Mouse (Mus musculus): Measurements from ENCODE around the gene Olfr48. TPM values are rescaled to one million over a fixed set of nuclear protein-coding genes. Genes with fewer than 3 reads are reported as not detected.

Olfr48 gene
- polyA plus RNA-seq (2015; fragmentation: Nextera tagmentation; extraction: Ambion mirVana), result not detected in 2 replicates

DNA sequence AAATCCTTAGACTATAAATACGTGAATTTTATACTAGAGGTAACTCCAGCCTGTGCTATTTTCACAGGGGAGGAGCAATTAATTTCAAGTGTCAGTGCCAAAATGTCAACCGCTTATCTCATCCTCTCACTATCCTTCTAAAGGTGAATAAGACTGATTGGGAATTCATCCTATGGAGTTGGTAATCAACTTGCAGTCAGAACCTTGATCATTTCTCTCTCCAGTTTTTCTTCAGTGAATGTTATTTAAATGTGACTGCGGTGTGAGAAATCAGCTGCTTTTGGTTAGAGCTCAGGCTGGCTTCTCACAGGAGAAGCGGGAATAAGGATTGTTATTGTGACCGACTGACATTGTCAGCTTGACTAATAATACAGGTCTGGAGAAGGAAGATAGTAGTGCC, at the start of gene Olfr48:
Olfr48 (minus strand) TSS at position 101 of the 400 bp plus-strand sequence.

DNA sequence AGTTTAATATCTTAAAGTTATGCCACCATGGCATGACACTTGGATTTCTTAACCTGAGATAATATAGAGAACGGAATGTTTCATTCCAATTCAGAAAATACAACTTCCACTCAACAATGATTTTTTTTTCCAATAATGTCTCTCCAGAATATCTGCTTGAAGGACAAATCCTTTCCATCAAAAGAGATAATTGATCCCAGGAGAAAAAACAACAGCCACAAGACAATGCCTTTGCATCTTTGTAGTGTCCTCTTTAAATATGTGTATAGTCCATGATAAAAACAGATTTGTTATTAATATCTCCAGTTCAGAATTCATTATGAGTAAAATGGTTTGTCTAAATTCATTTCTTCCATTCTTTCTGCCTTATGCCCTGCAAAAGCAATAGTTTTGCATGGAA, 30.1 kb upstream of the Olfr48 start, which contains the start of gene Olfr1257:
Olfr1257 (plus strand) TSS at position 301 of the 400 bp plus-strand sequence.

DNA sequence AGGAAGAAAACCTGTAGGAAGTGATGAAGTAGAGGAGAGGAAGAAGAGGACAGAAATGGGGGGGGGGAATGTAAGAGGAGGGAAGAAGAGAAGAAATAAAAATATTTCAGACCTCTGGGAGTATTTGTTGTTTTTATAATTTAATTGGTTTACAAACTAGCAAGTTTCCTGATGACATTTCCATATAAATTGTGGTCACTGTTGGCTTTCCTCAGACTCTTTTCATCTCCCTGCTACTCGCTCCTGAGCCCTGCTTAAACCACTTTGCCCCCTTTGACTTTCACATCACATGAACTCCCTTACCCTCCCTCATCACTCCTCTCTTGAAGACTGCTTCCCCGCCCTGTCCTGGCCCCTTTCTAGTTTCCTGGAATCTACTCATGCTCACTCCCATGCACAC, 6.5 kb downstream of the Olfr48 start, which contains the start of gene Olfr1256:
Olfr1256 (minus strand) TSS at position 101 of the 400 bp plus-strand sequence.

DNA sequence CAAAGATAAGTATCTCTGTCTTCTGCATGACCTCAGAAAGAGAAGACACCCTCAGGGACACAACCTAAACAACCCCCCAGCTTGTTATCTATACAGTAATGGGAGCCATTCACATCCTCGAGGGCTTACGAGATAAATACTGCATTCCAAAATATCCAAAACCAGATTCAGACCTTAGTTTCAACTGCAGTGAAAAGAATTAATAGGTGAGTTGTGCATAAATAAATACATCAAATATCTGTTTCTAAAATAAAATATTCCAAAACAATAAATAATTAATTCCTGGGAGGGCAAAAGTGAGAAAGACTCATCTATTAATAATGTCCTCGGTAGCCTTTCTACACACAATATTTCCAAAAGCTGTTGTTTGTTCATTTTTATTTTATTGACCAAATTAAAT, 36.3 kb downstream of the Olfr48 start, which contains the start of gene Olfr1255:
Olfr1255 (plus strand) TSS at position 301 of the 400 bp plus-strand sequence.

DNA sequence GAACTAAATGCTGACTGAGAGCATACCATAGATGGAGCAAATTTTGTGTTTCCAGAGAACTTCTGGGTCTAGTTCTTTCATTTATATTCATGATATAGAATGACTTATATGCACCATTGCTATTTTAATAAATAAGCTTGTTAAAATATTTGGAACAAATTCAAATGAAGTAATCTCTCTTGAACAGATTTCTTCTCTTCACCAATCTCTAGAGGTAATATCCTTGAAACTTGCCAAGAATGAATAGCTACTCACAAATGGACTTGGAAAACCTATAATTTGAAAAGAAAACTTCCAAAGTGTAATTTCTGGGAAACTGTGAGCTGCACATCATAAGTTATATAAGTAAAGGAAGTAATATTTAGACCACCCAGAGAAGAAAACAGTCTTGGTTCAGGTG, 54.5 kb downstream of the Olfr48 start, which contains the start of gene Olfr1254:
Olfr1254 (minus strand) TSS at position 101 of the 400 bp plus-strand sequence.

Other genes with a start within 250 kb of the Olfr48 start
- gene Olfr1247, start 234.1 kb downstream of the Olfr48 start, polyA plus RNA-seq (2015; fragmentation: Nextera tagmentation; extraction: Ambion mirVana), result not detected in 2 replicates
- gene Olfr1248, start 230.0 kb downstream of the Olfr48 start, polyA plus RNA-seq (2015; fragmentation: Nextera tagmentation; extraction: Ambion mirVana), result not detected in 2 replicates
- not detected in 2 replicates for gene Olfr1249, start 213.2 kb downstream of the Olfr48 start, polyA plus RNA-seq (2015; fragmentation: Nextera tagmentation; extraction: Ambion mirVana)
- not detected in 2 replicates for gene Olfr1250, start 186.7 kb downstream of the Olfr48 start, polyA plus RNA-seq (2015; fragmentation: Nextera tagmentation; extraction: Ambion mirVana)
- not detected in 2 replicates for gene Olfr1251, start 176.3 kb downstream of the Olfr48 start, polyA plus RNA-seq (2015; fragmentation: Nextera tagmentation; extraction: Ambion mirVana)
- not detected in 2 replicates for gene Olfr1252, start 123.2 kb downstream of the Olfr48 start, polyA plus RNA-seq (2015; fragmentation: Nextera tagmentation; extraction: Ambion mirVana)
- gene Olfr1253, start 91.1 kb downstream of the Olfr48 start, polyA plus RNA-seq (2015; fragmentation: Nextera tagmentation; extraction: Ambion mirVana), result not detected in 2 replicates
- gene Olfr1254, start 54.6 kb downstream of the Olfr48 start, polyA plus RNA-seq (2015; fragmentation: Nextera tagmentation; extraction: Ambion mirVana), result not detected in 2 replicates
- not detected in 2 replicates for gene Olfr1255, start 36.2 kb downstream of the Olfr48 start, polyA plus RNA-seq (2015; fragmentation: Nextera tagmentation; extraction: Ambion mirVana)
- not detected in 2 replicates for gene Olfr1256, start 6.7 kb downstream of the Olfr48 start, polyA plus RNA-seq (2015; fragmentation: Nextera tagmentation; extraction: Ambion mirVana)
- not detected in 2 replicates for gene Olfr1257, start 30.2 kb upstream of the Olfr48 start, polyA plus RNA-seq (2015; fragmentation: Nextera tagmentation; extraction: Ambion mirVana)
- not detected in 2 replicates for gene Olfr1258, start 79.1 kb upstream of the Olfr48 start, polyA plus RNA-seq (2015; fragmentation: Nextera tagmentation; extraction: Ambion mirVana)
- not detected in 2 replicates for gene Olfr1259, start 100.5 kb upstream of the Olfr48 start, polyA plus RNA-seq (2015; fragmentation: Nextera tagmentation; extraction: Ambion mirVana)
- gene Olfr1260, start 126.1 kb upstream of the Olfr48 start, polyA plus RNA-seq (2015; fragmentation: Nextera tagmentation; extraction: Ambion mirVana), result not detected in 2 replicates
- gene Olfr1261, start 143.0 kb upstream of the Olfr48 start, polyA plus RNA-seq (2015; fragmentation: Nextera tagmentation; extraction: Ambion mirVana), result not detected in 2 replicates
- gene Olfr1262, start 151.9 kb upstream of the Olfr48 start, polyA plus RNA-seq (2015; fragmentation: Nextera tagmentation; extraction: Ambion mirVana), result not detected in 2 replicates
- not detected in 2 replicates for gene Olfr1263, start 163.9 kb upstream of the Olfr48 start, polyA plus RNA-seq (2015; fragmentation: Nextera tagmentation; extraction: Ambion mirVana)
- not detected in 2 replicates for gene Olfr1264, start 177.4 kb upstream of the Olfr48 start, polyA plus RNA-seq (2015; fragmentation: Nextera tagmentation; extraction: Ambion mirVana)
- not detected in 2 replicates for gene Olfr1265, start 187.1 kb upstream of the Olfr48 start, polyA plus RNA-seq (2015; fragmentation: Nextera tagmentation; extraction: Ambion mirVana)
- not detected in 2 replicates for gene Olfr140, start 215.4 kb upstream of the Olfr48 start, polyA plus RNA-seq (2015; fragmentation: Nextera tagmentation; extraction: Ambion mirVana)